Mouse (Mus musculus) heart, postnatal 4 days (tissue): ENCODE results near the gene Gm42791. TPM values are rescaled to one million over a fixed set of nuclear protein-coding genes. Genes with fewer than 3 reads are reported as not detected.

Experiments used
- DNase-seq: peaks from one replicate; pipeline ENCODE4 v3.0.0; 2021
- total RNA-seq, 2 experiments: library from RNA; stranded (reverse); gene quantifications; 2 replicates each; pipeline ENCODE4 v1.2.3; 2021

Gm42791 gene
- 1 to 10 TPM; 2.6 to 2.9 TPM for total RNA-seq

GRCm38 (mm10) chr5:148994706-148995414 lies at the start of gene Gm42791:
Gene Gm42791, minus strand, starts transcription at chr5:148995147.
- peak; percentile 92 for DNase-seq

GRCm38 (mm10) chr5:149044067-149044466 lies 49.1 kb upstream of the Gm42791 start:
- no peak for DNase-seq

- no peak for DNase-seq
Observed at GRCm38 (mm10) chr5:149043240-149043639, 48.3 kb upstream of the Gm42791 start.

GRCm38 (mm10) chr5:149039825-149040224 lies 44.9 kb upstream of the Gm42791 start:
- peak; percentile 50 for DNase-seq

GRCm38 (mm10) chr5:149037729-149038128 lies 42.8 kb upstream of the Gm42791 start:
- DNase-seq = peak; percentile 66

- no peak for DNase-seq
Observed at GRCm38 (mm10) chr5:149036920-149037319, 42.0 kb upstream of the Gm42791 start.

- no peak for DNase-seq
Observed at GRCm38 (mm10) chr5:149032438-149032837, 37.5 kb upstream of the Gm42791 start.

GRCm38 (mm10) chr5:149031199-149031750 lies 36.3 kb upstream of the Gm42791 start:
- DNase-seq = peak; percentile 78

GRCm38 (mm10) chr5:149030103-149030502 lies 35.2 kb upstream of the Gm42791 start:
- no peak for DNase-seq

GRCm38 (mm10) chr5:149028394-149028793 lies 33.4 kb upstream of the Gm42791 start:
- no peak for DNase-seq

GRCm38 (mm10) chr5:149027389-149027788 lies 32.4 kb upstream of the Gm42791 start:
- no peak for DNase-seq

- DNase-seq = no peak
Observed at GRCm38 (mm10) chr5:149021120-149021519, 26.2 kb upstream of the Gm42791 start.

- no peak for DNase-seq
Observed at GRCm38 (mm10) chr5:149020681-149021062, 25.7 kb upstream of the Gm42791 start.

GRCm38 (mm10) chr5:149020059-149020680 lies 25.2 kb upstream of the Gm42791 start:
- DNase-seq = no peak

GRCm38 (mm10) chr5:149017666-149018415 lies 22.9 kb upstream of the Gm42791 start:
- DNase-seq = no peak

GRCm38 (mm10) chr5:149017181-149017580 lies 22.2 kb upstream of the Gm42791 start:
- DNase-seq = no peak

GRCm38 (mm10) chr5:149016261-149016660 lies 21.3 kb upstream of the Gm42791 start:
- no peak for DNase-seq

- DNase-seq = peak; percentile 21
Observed at GRCm38 (mm10) chr5:149015335-149016201, 20.6 kb upstream of the Gm42791 start.

GRCm38 (mm10) chr5:149014600-149015268 lies 19.8 kb upstream of the Gm42791 start:
- no peak for DNase-seq

GRCm38 (mm10) chr5:149013817-149014508 lies 19.0 kb upstream of the Gm42791 start:
- no peak for DNase-seq

GRCm38 (mm10) chr5:149009111-149009510 lies 14.2 kb upstream of the Gm42791 start:
- no peak for DNase-seq
